Mouse (Mus musculus) frontal cortex, postnatal 25 days (tissue): Measurements from ENCODE around the gene D930048N14Rik.
"Not testable (repeated sequence)": the region's sequence is repeated elsewhere in the genome, so short reads cannot be mapped to it uniquely, and the experiment has no call there.

Experiments used
- DNase-seq, 2 experiments: peaks; one replicate each; pipeline ENCODE4 v3.0.0; 2022; ENCODE audit warnings: low spot score in 2 of 2

Gene D930048N14Rik

GRCm38 (mm10) chr11:51652889-51653418 lies 2.2 kb downstream of the D930048N14Rik start:
- no peak for DNase-seq

GRCm38 (mm10) chr11:51653736-51654135 lies 3.0 kb downstream of the D930048N14Rik start:
- DNase-seq, result no peak

- no peak for DNase-seq
These were observed 4.1 kb downstream of the D930048N14Rik start for GRCm38 (mm10) chr11:51654891-51655290.

- no peak for DNase-seq
These were observed 6.2 kb downstream of the D930048N14Rik start for GRCm38 (mm10) chr11:51656798-51657521.

GRCm38 (mm10) chr11:51658291-51658690 lies 7.5 kb downstream of the D930048N14Rik start:
- no peak for DNase-seq

GRCm38 (mm10) chr11:51658705-51659104 lies 8.0 kb downstream of the D930048N14Rik start:
- no peak for DNase-seq

- no peak for DNase-seq
These were observed 11.2 kb downstream of the D930048N14Rik start for GRCm38 (mm10) chr11:51661867-51662365.

GRCm38 (mm10) chr11:51662632-51663031 lies 11.9 kb downstream of the D930048N14Rik start:
- no peak for DNase-seq

GRCm38 (mm10) chr11:51664747-51665146 lies 14.0 kb downstream of the D930048N14Rik start:
- not testable (repeated sequence) for DNase-seq

GRCm38 (mm10) chr11:51670846-51671245 lies 20.1 kb downstream of the D930048N14Rik start:
- no peak for DNase-seq

GRCm38 (mm10) chr11:51671376-51671775 lies 20.6 kb downstream of the D930048N14Rik start:
- DNase-seq, result no peak

GRCm38 (mm10) chr11:51673291-51673690 lies 22.5 kb downstream of the D930048N14Rik start:
- DNase-seq, result no peak

- DNase-seq, result no peak
These were observed 24.6 kb downstream of the D930048N14Rik start for GRCm38 (mm10) chr11:51675386-51675785.

GRCm38 (mm10) chr11:51677737-51678418 lies 27.1 kb downstream of the D930048N14Rik start:
- DNase-seq, result no peak

GRCm38 (mm10) chr11:51679466-51679865 lies 28.7 kb downstream of the D930048N14Rik start:
- DNase-seq, result no peak

GRCm38 (mm10) chr11:51681324-51681975 lies 30.7 kb downstream of the D930048N14Rik start:
- DNase-seq, result peak; percentile 75 to 87

- no peak for DNase-seq
These were observed 31.2 kb downstream of the D930048N14Rik start for GRCm38 (mm10) chr11:51681976-51682374.

- DNase-seq, result peak; percentile 98 to 100
These were observed 37.9 kb downstream of the D930048N14Rik start, which contains the start of gene 0610009B22Rik for GRCm38 (mm10) chr11:51688330-51689328. TSS of gene 0610009B22Rik (minus strand) at chr11:51688874.

GRCm38 (mm10) chr11:51689343-51689742 lies 38.6 kb downstream of the D930048N14Rik start:
- no peak for DNase-seq

- DNase-seq, result not testable (repeated sequence)
These were observed 39.8 kb downstream of the D930048N14Rik start for GRCm38 (mm10) chr11:51690597-51690996.

- DNase-seq, result no peak
These were observed 44.2 kb downstream of the D930048N14Rik start for GRCm38 (mm10) chr11:51694984-51695383.
